Mouse (Mus musculus) midbrain, embryonic 10.5 days (tissue): Measurements from ENCODE around the gene Ucp1. TPM values are rescaled to one million over a fixed set of nuclear protein-coding genes. Genes with fewer than 3 reads are reported as not detected.
"Not testable (repeated sequence)": the region's sequence is repeated elsewhere in the genome, so short reads cannot be mapped to it uniquely, and the experiment has no call there.

ENCODE experiments used
- DNase-seq: peaks from one replicate; pipeline ENCODE4 v3.0.0-alpha.2; 2017; ENCODE audit warnings: low spot score
- H3K27ac ChIP-seq: fragments of 300-500 bp; sonication (generic); replicated peaks from 2 replicates; pipeline ENCODE4 v1.5.1; 2016; ENCODE audit warnings: mild to moderate bottlenecking
- H3K27me3 ChIP-seq: fragments of 300-500 bp; sonication (generic); 2 replicates; pipeline ENCODE4 v1.6.1; 2016; ENCODE audit warnings: low read depth, mild to moderate bottlenecking; ENCODE audit not compliant: poor library complexity, severe bottlenecking
- H3K36me3 ChIP-seq: fragments of 300-500 bp; sonication (generic); 2 replicates; pipeline ENCODE4 v1.6.1; 2016; ENCODE audit warnings: mild to moderate bottlenecking, moderate library complexity
- H3K4me1 ChIP-seq: fragments of 300-500 bp; sonication (generic); 2 replicates; pipeline ENCODE4 v1.6.1; 2016
- H3K4me3 ChIP-seq: fragments of 300-500 bp; sonication (generic); 2 replicates; pipeline ENCODE4 v1.5.1; 2016; ENCODE audit warnings: mild to moderate bottlenecking, moderate library complexity
- H3K9me3 ChIP-seq: fragments of 300-500 bp; sonication (generic); replicated peaks from 2 replicates; pipeline ENCODE4 v1.6.1; 2016; ENCODE audit warnings: mild to moderate bottlenecking
- WGBS: fragments of 180-500 bp; shearing (Covaris S2); methylation state at CpG from one replicate; pipeline ENCODE4 v1.1.7; 2016; 5-methylcytosine and 5-hydroxymethylcytosine counted together
- polyA plus RNA-seq: library from polyadenylated mRNA; unstranded; fragments of >200 nt; fragmentation: Nextera tagmentation; extraction: Ambion mirVana; gene quantifications from 2 replicates; pipeline ENCODE4 v1.2.1, GENCODE M21; 2016

Gene Ucp1
- polyA plus RNA-seq, 1 experiment from 2014 or later = not detected

DNA sequence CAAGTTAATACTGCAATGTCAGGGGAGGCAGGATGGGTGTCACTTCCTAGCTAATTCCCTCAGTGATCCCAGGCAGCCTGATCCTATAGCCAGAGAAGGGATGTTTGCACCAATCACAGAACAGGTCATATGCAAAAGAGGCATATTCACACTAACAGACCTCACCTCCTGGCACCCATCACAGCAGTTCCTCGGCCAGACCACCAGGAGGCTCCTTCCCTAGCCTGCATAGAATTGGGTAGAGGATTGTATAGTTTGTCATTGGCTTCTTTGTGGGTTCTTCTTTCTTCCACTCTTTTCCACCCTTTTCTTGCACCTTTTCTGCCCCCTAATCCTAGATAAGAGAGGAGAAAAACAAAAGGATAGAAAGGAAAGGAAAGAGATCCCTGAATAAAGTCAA is 10.0 kb downstream of the Ucp1 start:
- no peak overlapping the region for H3K4me3 ChIP-seq
- WGBS = 64% methylated on average over 1 of the region's 1 CpGs
- no peaks in the 10 kb centered on the region for H3K4me1 ChIP-seq
- no peaks in the 10 kb centered on the region for H3K36me3 ChIP-seq
- no peak overlapping the region for H3K27ac ChIP-seq
- DNase-seq = no peak
- no peaks in the 10 kb centered on the region for H3K9me3 ChIP-seq
- H3K27me3 ChIP-seq = no peaks in the 10 kb centered on the region

GRCm38 (mm10) chr8:83304946-83305345 is 14.8 kb downstream of the Ucp1 start:
- H3K4me3 ChIP-seq = no peak overlapping the region
- H3K9me3 ChIP-seq = no peaks in the 10 kb centered on the region
- H3K4me1 ChIP-seq = no peaks in the 10 kb centered on the region
- DNase-seq = no peak
- 90% methylated on average over 1 of the region's 1 CpGs for WGBS
- H3K27me3 ChIP-seq = no peaks in the 10 kb centered on the region
- no peak overlapping the region for H3K27ac ChIP-seq
- no peaks in the 10 kb centered on the region for H3K36me3 ChIP-seq

DNA sequence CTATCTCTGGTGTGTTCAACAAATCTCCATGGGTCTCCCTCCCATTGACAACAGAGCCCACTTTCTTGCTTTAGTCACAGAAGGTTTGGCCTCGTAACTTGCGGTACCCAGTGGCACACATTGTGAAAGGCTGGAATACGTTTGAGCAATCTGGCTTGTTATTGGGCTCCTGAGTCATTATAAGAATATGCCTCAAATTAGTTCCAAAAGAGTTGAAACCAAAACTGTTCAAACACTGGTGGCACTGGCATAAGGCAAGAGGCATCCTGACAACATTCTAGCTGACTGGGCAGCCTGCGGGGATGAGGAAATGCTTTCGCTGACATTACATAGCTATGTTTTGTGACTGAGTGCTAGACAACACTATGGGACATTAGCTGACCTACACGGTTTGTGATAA is 19.7 kb downstream of the Ucp1 start:
- no peaks in the 10 kb centered on the region for H3K4me1 ChIP-seq
- WGBS = 94% methylated on average over 6 of the region's 6 CpGs

DNA sequence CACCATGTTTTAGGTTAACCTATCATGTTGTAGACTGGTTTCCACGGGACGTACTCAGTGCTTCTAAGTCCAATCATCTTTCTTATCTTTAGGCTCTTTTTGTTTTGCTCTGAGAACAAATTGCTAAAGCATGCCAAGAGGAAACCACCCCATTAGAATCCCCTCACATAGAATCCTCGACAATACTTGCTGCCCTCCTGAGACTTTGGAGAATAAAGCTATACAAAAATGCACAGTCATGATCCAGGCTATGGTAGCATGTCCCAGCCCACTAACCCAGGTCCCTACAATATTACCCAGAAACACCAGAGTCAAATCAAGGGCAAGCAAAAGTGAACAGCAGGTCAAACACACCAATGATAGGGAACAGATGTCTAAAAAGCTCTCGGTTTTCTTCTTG is 24.9 kb downstream of the Ucp1 start:
- H3K4me3 ChIP-seq, DNase-seq, H3K27ac ChIP-seq, H3K9me3 ChIP-seq, H3K27me3 ChIP-seq, H3K4me1 ChIP-seq: not testable (repeated sequence)
- peaks cover 64% of the 10 kb centered on the region for H3K36me3 ChIP-seq
- 79% methylated on average over 4 of the region's 4 CpGs for WGBS

More for the DNA sequence above, 19.7 kb downstream of the Ucp1 start:
- Histone ChIP-seq H3K4me3 (no peak overlapping the region), H3K27me3 (no peaks in the 10 kb centered on the region), H3K27ac (no peak overlapping the region), H3K9me3 (no peaks in the 10 kb centered on the region), H3K36me3 (0 out of 2 replicates have a peak, but pooled peaks cover 21% of the 10 kb centered on the region)
- DNase-seq = no peak

DNA sequence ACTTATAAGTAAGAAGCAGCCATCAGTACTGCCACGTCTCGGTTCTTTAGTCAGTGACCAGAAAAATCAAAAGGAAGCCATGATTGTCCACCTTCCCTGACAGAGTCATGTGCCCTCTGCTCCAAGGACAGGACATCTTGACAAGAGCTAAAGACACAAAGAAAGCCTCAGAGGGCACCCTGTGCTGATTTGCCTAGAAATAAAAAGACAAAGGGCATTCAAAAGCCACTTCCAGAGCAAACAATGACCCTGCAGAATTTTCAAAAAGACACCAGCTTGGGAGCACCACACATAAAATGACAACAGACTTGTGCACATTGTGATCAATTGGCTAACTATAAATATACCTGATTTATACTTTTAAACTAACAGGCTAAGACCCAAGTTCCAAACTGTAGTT is 25.5 kb downstream of the Ucp1 start:
- Histone ChIP-seq H3K27me3 (no peaks in the 10 kb centered on the region), H3K4me3 (no peak overlapping the region), H3K27ac (no peak overlapping the region), H3K9me3 (no peaks in the 10 kb centered on the region), H3K36me3 (peaks cover 68% of the 10 kb centered on the region), H3K4me1 (peaks cover 4% of the 10 kb centered on the region; the same call in 1 of the 2 replicates)
- DNase-seq = no peak
- 82% methylated on average over 2 of the region's 2 CpGs for WGBS

DNA sequence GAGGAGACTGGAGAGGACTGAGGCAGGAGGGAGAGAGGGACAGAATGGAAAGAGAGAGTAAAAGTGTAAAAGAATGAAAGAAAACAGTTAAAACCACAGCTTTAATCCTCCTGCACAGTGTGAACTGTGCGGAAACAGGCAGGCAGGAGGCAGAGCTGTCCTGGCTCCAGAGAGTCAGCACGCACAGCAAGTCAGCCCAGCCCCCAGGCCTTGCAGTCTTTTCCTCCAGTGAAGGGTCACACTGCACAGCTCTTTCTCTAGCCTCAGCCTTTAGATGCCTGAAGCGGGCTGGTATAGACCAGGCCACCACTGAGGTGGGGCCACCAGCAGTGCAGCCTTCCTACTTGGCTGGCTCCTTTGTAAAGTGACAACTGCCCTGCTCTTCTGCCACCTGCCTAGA is 30.4 kb downstream of the Ucp1 start:
- H3K4me3 ChIP-seq = no peak overlapping the region
- peaks cover 5% of the 10 kb centered on the region; the same call in 1 of the 2 replicates for H3K4me1 ChIP-seq
- WGBS = 31% methylated on average over 3 of the region's 3 CpGs
- no peak overlapping the region for H3K27ac ChIP-seq
- DNase-seq = peak; percentile 25
- no peaks in the 10 kb centered on the region for H3K9me3 ChIP-seq
- peaks cover 76% of the 10 kb centered on the region for H3K36me3 ChIP-seq
- H3K27me3 ChIP-seq = no peaks in the 10 kb centered on the region

- 89% methylated on average over 6 of the region's 6 CpGs for WGBS
- peaks cover 5% of the 10 kb centered on the region; the same call in 1 of the 2 replicates for H3K4me1 ChIP-seq
- H3K4me3 ChIP-seq = no peak overlapping the region
- no peak for DNase-seq
- peaks cover 64% of the 10 kb centered on the region for H3K36me3 ChIP-seq
- H3K27me3 ChIP-seq = no peaks in the 10 kb centered on the region
- H3K9me3 ChIP-seq = no peaks in the 10 kb centered on the region
- no peak overlapping the region for H3K27ac ChIP-seq
Observed at GRCm38 (mm10) chr8:83322374-83322773, 32.2 kb downstream of the Ucp1 start.

GRCm38 (mm10) chr8:83323056-83323455 is 32.9 kb downstream of the Ucp1 start:
- Histone ChIP-seq H3K4me1 (peaks cover 5% of the 10 kb centered on the region; the same call in 1 of the 2 replicates), H3K4me3 (no peak overlapping the region), H3K9me3 (no peaks in the 10 kb centered on the region), H3K27me3 (no peaks in the 10 kb centered on the region), H3K27ac (no peak overlapping the region), H3K36me3 (peaks cover 64% of the 10 kb centered on the region)
- WGBS = 88% methylated on average over 2 of the region's 2 CpGs
- DNase-seq = no peak

DNA sequence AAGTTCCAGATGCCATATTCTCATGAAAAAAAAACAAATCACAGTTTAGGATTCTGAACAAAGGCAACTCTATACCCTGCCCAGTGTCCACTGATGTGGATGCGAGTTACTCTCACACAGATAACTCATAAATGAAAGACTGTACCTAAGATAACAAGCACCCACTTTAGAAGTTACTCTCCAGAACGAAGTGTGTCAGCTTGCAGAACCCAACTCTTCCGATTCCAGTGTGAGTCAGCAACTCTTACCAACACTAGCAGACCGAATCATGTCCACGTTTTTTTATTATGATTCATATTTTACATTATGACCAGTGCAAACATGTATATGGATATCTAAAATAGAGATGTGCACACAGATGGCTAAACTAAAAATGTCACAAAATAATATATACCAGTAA is 37.7 kb downstream of the Ucp1 start:
- no peak for DNase-seq
- WGBS = 95% methylated on average over 5 of the region's 5 CpGs
- Histone ChIP-seq H3K36me3 (peaks cover 37% of the 10 kb centered on the region), H3K27me3 (no peaks in the 10 kb centered on the region), H3K4me3 (no peak overlapping the region), H3K9me3 (no peaks in the 10 kb centered on the region), H3K4me1 (peaks cover 13% of the 10 kb centered on the region), H3K27ac (no peak overlapping the region)

GRCm38 (mm10) chr8:83331567-83331898 is 41.4 kb downstream of the Ucp1 start:
- Histone ChIP-seq H3K9me3 (no peaks in the 10 kb centered on the region), H3K4me3 (peak overlapping the region; percentile 92), H3K27me3 (peaks cover 18% of the 10 kb centered on the region), H3K36me3 (peaks cover 25% of the 10 kb centered on the region), H3K27ac (peak overlapping the region; percentile 92), H3K4me1 (peaks cover 17% of the 10 kb centered on the region)
- DNase-seq = peak; percentile 33
- 13% methylated on average over 7 of the region's 7 CpGs for WGBS

DNA sequence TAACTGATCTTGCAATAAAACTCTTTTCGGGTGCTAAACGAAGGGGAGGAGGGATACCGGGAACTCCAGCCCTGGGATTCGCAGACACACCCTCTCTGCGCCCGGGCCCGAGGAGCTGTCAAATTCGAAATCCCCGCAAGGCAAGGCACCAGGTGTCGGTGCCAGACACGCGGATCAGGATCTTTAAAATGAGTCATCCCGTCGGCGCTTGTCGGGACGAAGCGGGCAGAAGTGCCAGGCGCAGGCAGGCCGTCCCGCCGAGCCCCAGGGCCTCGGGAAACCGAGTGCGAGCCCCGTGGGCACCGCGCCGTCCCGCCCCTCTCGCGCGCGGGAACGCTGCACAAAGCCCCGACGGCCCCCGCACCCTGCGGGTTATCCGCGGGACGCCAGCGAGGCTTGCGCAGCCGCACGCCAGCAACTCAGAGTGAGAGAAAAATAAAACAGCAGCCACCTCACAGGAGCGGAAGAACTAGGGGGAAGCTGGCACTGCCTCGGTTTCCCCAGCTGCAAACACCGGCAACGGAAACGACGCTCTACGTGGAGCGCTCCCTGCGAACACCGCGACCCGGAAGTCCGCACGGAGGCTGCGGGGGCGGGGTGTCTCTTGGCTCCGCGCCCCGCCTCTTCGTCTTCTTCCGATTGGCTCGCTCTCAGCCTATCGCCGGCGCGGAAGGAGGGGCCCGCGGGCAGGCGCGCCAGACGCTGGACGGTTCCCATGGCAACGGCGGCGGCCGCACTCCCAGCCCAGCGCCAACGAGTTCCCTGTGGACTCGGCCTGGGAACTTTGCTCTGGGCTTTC is 41.9 kb downstream of the Ucp1 start, which contains the start of gene Elmod2:
TSS of gene Elmod2 (minus strand) at position 588 of the 799 bp plus-strand sequence.
- no peaks in the 10 kb centered on the region for H3K9me3 ChIP-seq
- H3K4me1 ChIP-seq = peaks cover 17% of the 10 kb centered on the region
- H3K4me3 ChIP-seq = peak within 1 kb of the TSS; percentile 92
- peaks cover 18% of the 10 kb centered on the region for H3K27me3 ChIP-seq
- under 1% methylated on average over 85 of the region's 85 CpGs for WGBS
- peaks cover 22% of the 10 kb centered on the region for H3K36me3 ChIP-seq
- peak; percentile 97 for DNase-seq
- peak within 1 kb of the TSS; percentile 92 for H3K27ac ChIP-seq

DNA sequence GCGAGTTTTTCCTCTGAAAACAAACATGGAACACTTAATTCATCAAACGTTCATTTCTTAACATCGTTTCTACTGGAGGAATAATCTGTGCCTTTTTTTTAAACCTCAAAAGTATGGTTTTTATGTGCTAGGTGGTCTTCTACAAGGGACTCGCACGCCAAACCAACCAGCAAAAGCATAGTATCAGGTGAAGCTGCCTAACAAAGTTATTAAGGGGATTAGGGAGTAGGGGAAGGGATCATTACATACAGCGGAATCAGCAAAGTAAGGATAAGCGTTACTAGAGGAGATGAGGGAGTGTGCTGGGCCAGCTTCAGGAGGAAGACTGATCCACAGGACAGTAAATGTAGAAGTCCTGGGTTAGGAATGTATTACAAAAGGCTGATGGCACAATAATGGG is 42.7 kb downstream of the Ucp1 start:
- peaks cover 18% of the 10 kb centered on the region for H3K27me3 ChIP-seq
- peaks cover 15% of the 10 kb centered on the region for H3K36me3 ChIP-seq
- peaks cover 17% of the 10 kb centered on the region for H3K4me1 ChIP-seq
- DNase-seq = no peak
- WGBS = 8% methylated on average over 7 of the region's 7 CpGs
- no peaks in the 10 kb centered on the region for H3K9me3 ChIP-seq
- H3K4me3 ChIP-seq = peak overlapping the region; percentile 92
- peak overlapping the region; percentile 92 for H3K27ac ChIP-seq

DNA sequence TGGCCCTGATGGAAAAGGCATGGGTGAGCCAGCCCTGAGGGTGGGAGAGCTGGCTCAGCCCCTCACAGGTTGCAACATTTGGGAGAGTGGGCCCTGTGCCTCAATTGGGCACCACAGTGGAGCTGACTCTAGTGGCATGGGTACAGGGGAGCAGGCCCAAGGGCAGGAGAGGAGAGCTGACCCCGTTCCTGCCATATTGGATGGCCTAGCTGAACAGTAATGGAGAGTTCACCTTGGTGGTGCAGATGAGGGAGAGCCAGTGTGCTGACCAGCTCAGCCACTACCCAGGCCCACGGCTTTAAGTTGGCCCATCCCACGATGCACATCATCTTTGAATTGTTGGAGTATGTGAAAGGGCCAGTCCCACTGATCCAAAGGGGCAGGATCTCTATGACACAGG is 51.9 kb downstream of the Ucp1 start:
- Histone ChIP-seq H3K27me3 (no peaks in the 10 kb centered on the region), H3K4me1 (no peaks in the 10 kb centered on the region), H3K27ac (no peak overlapping the region), H3K9me3 (no peaks in the 10 kb centered on the region; the same call in 1 of the 2 replicates), H3K36me3 (no peaks in the 10 kb centered on the region), H3K4me3 (no peak overlapping the region)
- no peak for DNase-seq
- 88% methylated on average over 3 of the region's 3 CpGs for WGBS
